Mouse (Mus musculus) lung, adult 18-20 months (tissue): ENCODE measurements around the gene Kif1c.
"Not testable (repeated sequence)": the region's sequence is repeated elsewhere in the genome, so short reads cannot be mapped to it uniquely, and the experiment has no call there.

ENCODE experiments used
- DNase-seq, 2 experiments: peaks; one replicate each; pipeline ENCODE4 v3.0.0; 2022; ENCODE audit warnings: mixed read lengths in 2 of 2

Gene Kif1c

DNA sequence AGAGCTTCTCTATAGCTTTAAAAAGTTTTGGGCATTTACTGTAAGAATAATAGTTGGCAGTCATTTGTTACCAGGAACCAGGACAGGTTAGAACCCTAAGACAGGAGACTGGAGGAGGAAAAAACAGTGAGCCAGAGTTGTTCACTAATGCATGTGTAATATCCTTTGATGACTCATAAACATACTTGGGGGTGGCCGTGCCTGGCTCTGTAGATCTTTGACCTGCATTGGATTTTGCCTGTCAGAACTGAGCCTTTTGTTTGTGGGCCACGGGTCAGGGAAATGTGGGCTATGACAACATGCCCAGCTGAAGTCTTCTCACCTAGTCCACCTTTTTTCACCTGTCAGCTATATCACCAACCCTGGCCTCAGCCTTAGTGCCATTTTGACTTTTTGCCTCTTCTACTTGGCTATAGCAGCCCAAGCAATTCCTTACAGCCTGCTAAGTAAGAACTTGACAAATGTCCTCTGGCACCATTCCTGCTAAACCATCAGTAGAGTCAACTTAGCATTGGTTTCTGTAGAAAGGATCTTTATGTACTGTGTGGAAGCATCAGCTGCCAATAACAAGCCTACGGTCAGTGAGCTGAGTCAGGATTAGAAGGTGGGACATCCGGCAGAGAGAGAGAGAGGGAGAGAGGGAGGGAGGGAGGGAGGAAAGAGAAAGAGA lies 47.7 kb downstream of the Kif1c start:
- DNase-seq: no peak

- DNase-seq: no peak
These were observed 52.1 kb downstream of the Kif1c start for GRCm38 (mm10) chr11:70752337-70753017.

- DNase-seq: no peak
These were observed 52.8 kb downstream of the Kif1c start for GRCm38 (mm10) chr11:70753146-70753545.

- DNase-seq: no peak
These were observed 54.1 kb downstream of the Kif1c start for GRCm38 (mm10) chr11:70754476-70754875.

DNA sequence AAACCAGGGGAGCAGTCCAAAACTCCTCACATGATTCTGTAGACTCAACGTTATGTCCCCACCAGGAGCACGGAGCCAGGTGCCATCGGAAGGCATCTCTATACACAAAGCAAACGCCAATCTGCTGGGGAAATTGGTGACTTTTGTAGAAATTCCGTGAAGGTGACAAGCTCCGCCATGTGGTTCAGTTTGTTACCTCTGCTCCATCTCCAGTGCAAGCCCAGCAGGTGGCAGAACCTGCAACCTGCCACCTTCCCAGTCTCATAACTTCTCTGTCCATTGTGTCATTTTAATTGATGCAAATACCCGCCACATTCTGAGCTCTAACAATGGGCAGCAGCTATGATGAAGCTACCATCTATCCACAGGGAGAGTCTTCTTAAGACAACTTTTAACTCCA lies 54.6 kb downstream of the Kif1c start:
- no peak for DNase-seq

- DNase-seq: peak; percentile 69 to 72
These were observed 55.3 kb downstream of the Kif1c start for GRCm38 (mm10) chr11:70755645-70756044.

- not testable (repeated sequence) for DNase-seq
These were observed 60.1 kb downstream of the Kif1c start for GRCm38 (mm10) chr11:70760446-70760845.

DNA sequence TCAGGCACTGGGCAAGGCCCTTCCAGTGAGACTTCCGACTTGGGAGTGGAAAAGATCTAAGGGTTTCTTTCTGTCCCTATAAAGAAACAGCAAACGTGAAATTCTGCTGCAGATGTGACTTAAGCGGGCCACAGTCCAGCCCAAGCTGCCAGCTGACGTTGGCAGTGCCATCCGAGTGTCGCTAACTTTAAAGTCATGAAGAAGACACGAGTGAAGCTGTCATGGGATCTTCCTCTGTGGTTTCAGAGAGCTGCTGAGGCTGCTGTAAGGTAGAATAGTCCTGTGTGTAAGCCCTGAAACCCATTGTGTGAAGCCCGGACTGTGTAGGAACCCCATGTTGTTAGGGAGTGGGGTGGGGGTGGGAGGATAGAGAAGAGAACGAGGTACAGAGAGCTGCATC lies 62.3 kb downstream of the Kif1c start:
- DNase-seq: no peak

DNA sequence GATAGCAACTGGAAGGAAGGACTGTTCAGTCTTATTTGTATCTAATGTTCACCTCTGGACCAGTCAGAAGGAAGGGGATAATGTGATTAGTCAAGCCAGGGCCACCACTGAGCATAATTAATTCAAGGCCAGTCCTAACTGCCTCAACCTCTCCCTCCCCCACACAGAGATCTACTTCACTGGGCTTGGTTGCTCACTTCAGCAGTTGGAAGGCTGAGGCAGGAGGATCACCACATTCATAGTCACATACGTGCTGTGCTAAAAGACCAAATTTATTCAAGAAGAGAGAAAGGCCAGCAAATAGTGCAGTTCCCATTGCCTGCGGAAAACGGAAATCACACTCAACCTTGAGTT lies 63.2 kb downstream of the Kif1c start:
- DNase-seq: no peak

- peak; percentile 81 to 83 for DNase-seq
These were observed 63.8 kb downstream of the Kif1c start, which contains the start of gene Zfp3 for GRCm38 (mm10) chr11:70763936-70764808. Gene Zfp3 (plus strand): TSS chr11:70764209.

DNA sequence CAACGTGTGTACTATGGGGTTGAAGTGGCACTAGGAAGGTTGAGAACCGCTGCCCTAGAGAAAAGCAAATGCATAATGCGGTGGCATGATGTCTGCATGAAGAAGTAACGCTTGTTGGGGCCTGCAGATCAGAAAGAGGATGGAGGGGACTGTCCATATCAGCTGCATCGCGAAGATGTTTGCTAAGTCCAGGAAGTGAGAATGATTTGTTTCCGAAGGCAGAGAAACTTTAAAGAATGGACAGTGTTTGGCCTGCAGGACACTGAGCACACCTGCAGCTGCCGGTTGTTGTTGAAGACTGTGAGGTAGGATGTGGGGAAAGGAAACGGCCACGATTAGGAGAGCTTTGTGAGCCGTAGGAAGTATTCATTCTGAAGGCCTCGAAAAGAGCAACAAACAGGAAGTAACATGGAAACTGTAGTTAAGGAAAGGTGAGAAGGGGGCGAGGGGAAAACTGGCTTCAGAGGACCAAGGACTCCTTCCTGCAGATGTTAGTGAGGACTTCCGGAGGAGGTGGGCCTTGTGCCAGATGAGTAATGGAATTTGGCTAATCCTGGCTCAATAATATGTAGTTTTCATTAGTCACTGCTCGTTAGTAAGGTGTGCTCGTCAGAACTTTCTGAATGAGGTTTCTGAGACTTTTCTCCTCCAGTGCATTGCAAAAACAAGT lies 65.6 kb downstream of the Kif1c start:
- peak in 1 of 2 experiments; percentile 32 for DNase-seq

- DNase-seq: no peak
These were observed 70.5 kb downstream of the Kif1c start for GRCm38 (mm10) chr11:70770804-70771203.

- DNase-seq: peak; percentile 65 to 68
These were observed 76.7 kb downstream of the Kif1c start for GRCm38 (mm10) chr11:70776830-70777571.

DNA sequence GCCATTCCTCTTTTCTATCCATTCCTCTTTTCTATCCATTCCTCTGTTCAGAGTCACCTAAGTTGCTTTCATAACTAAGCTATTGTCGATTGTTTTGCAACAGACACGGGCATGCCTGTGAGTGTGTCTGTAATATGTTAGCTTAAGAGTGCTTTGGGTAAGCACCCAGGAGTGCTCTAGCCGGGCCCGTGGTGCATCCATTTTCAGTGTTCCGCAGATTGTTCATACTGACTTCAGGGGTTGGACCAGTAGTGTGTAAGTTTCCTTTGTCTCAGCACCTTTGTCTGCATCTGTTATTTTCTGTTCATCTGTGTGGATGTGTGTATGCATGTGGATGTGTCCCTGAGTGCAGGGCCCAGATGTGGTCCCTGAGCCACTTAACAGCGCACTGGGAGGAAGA lies 77.3 kb downstream of the Kif1c start:
- no peak for DNase-seq

DNA sequence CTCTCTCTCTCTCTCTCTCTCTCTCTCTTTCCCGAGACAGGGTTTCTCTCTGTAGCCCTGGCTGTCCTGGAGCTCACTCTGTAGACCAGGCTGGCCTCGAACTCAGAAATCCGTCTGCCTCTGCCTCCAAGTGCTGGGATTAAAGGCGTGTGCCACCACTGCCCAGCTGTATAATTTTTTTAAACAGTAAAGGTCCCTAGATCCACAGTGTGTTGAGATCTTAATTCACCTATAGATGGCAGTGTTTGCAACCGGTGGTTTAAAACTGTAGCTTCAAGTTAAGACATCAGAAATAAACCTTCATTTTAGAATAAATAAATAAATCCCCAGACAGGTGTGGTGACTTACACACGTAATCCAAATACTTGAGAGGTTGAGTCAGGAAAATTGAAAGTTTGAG lies 77.7 kb downstream of the Kif1c start:
- not testable (repeated sequence) for DNase-seq
